Comparison of ENCODE assay signal across 17 mouse cellular contexts in the genomic region with DNA sequence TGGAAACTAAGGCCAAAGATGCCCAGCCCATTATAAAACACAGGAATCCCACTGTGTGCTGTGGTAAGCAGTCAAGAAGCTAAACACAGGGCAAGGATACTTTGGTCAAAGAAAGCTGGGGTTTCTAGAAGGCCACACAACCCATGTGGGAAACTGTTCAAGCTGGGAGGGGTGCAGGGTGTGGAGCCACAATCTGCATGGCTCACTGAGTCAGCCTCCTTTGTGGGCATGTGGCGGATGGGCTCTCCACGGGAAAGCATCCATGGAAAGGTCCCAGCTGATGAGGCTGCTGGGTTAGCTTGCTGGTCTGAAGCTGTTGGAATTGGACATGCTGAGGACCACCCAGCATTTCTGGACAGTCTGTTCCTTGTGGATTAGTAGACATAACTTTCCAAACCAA.
A peak's percentile ranks its signal among the peaks of the same experiment; 100 is the strongest.
DNase-seq lines count a peak whose midpoint lies in the region; ATAC-seq and TF ChIP-seq lines count a peak whose summit lies in the region.
"Had no signal": no experiment of that assay in that cellular context is flagged by ENCODE, and none has a peak within 500 bp of the region (broad histone marks: within the 10 kb centered on the region; RNA-seq: fewer than 3 reads in every experiment).

No protein-coding gene starts in this region.

- WGBS in heart, embryonic 10.5 days, result 95% methylated on average over 2 of the region's 2 CpGs
- 85% methylated on average over 2 of the region's 2 CpGs for WGBS in embryonic facial prominence, embryonic 15.5 days

- no peaks in the 10 kb centered on the region; the same call in 1 of the 2 replicates for H3K36me3 ChIP-seq in heart, embryonic 10.5 days
- no peaks in the 10 kb centered on the region for H3K36me3 ChIP-seq in embryonic facial prominence, embryonic 15.5 days
- H3K36me3 ChIP-seq in myocyte (ENCODE audit: control insufficient read depth, insufficient read depth), result no peaks in the 10 kb centered on the region
- H3K36me3 ChIP-seq: embryonic facial prominence, embryonic 12.5 days; forebrain, embryonic 15.5 days had no signal

- peak; percentile 51 for DNase-seq in heart, embryonic 10.5 days (ENCODE audit: low spot score)
- no peak for DNase-seq in heart, postnatal 36 days
- peak; percentile 29 for DNase-seq in 416B (ENCODE audit: low read depth)
- DNase-seq in gastrocnemius, adult 8-10 months (ENCODE audit: low spot score in 2 of 2), result no peak
- DNase-seq: adrenal gland, adult 8-10 months; cerebellum, adult 11 months; cerebellum, adult 8-10 months; cerebellum, postnatal 14 days; embryo, embryonic 11 days; gastrocnemius, postnatal 14 days; heart, postnatal 10 days had no signal

- no peak overlapping the region for H3K4me3 ChIP-seq in heart, embryonic 10.5 days
- no peak overlapping the region for H3K4me3 ChIP-seq in embryonic facial prominence, embryonic 15.5 days (replicated peaks)
- no peak overlapping the region for H3K4me3 ChIP-seq in myocyte
- H3K4me3 ChIP-seq: embryonic facial prominence, embryonic 12.5 days; forebrain, embryonic 15.5 days; hindbrain, embryonic 13.5 days had no signal

- H3K27ac ChIP-seq in heart, embryonic 10.5 days, result no peak overlapping the region
- no peak overlapping the region for H3K27ac ChIP-seq in embryonic facial prominence, embryonic 15.5 days (replicated peaks)
- H3K27ac ChIP-seq: embryonic facial prominence, embryonic 12.5 days; forebrain, embryonic 15.5 days; hindbrain, embryonic 13.5 days; hindbrain, postnatal 0 days had no signal

- no peak overlapping the region for H3K4me2 ChIP-seq in embryonic facial prominence, embryonic 15.5 days (replicated peaks)
- peak overlapping the region; percentile 12 for H3K4me2 ChIP-seq in myocyte (ENCODE audit: low read depth)
- H3K4me2 ChIP-seq: embryonic facial prominence, embryonic 12.5 days; forebrain, embryonic 15.5 days; hindbrain, embryonic 13.5 days had no signal

- no peaks in the 10 kb centered on the region for H3K9me3 ChIP-seq in heart, embryonic 10.5 days
- no peaks in the 10 kb centered on the region for H3K9me3 ChIP-seq in embryonic facial prominence, embryonic 15.5 days (replicated peaks)
- H3K9me3 ChIP-seq: embryonic facial prominence, embryonic 12.5 days; forebrain, embryonic 15.5 days; hindbrain, embryonic 13.5 days had no signal

- no peak for TF ChIP-seq POLR2A in myocyte (IDR thresholded peaks at IDR 0.05; ENCODE audit: insufficient read length, low read depth)

- peak; percentile 83; the same call in 1 of the 2 replicates for ATAC-seq in embryonic facial prominence, embryonic 15.5 days (ENCODE audit: insufficient number of reproducible peaks, low FRiP score, low TSS enrichment, low read depth)
- ATAC-seq: forebrain, embryonic 15.5 days; hindbrain, postnatal 0 days had no signal

- intact Hi-C loops in heart, postnatal 36 days (cut with DNase I), result no loop called here

- H3K4me1 ChIP-seq in heart, embryonic 10.5 days, result no peaks in the 10 kb centered on the region
- peaks cover under 1% of the 10 kb centered on the region; the same call in 1 of the 2 replicates for H3K4me1 ChIP-seq in embryonic facial prominence, embryonic 15.5 days

- H3K27me3 ChIP-seq in heart, embryonic 10.5 days (ENCODE audit: insufficient read depth, poor library complexity, severe bottlenecking), result no peaks in the 10 kb centered on the region
- H3K27me3 ChIP-seq in embryonic facial prominence, embryonic 15.5 days, result no peaks in the 10 kb centered on the region
- H3K27me3 ChIP-seq in myocyte (ENCODE audit: control insufficient read depth, insufficient read depth, insufficient read length), result no peaks in the 10 kb centered on the region
- H3K27me3 ChIP-seq: embryonic facial prominence, embryonic 12.5 days; forebrain, embryonic 15.5 days; hindbrain, embryonic 13.5 days had no signal

- no peak overlapping the region for H3ac ChIP-seq in myocyte (ENCODE audit: control insufficient read depth, insufficient read length)

- no peaks in the 10 kb centered on the region for H3K79me2 ChIP-seq in myocyte (ENCODE audit: control insufficient read depth, insufficient read depth)

- no peak overlapping the region for H3K9ac ChIP-seq in embryonic facial prominence, embryonic 15.5 days
- H3K9ac ChIP-seq: embryonic facial prominence, embryonic 12.5 days; forebrain, embryonic 15.5 days; hindbrain, embryonic 13.5 days had no signal

TF ChIP-seq in myocyte, 11 proteins besides CTCF, POLR2A, EP300 and RAD21:
- TF ChIP-seq REST (IDR thresholded peaks at IDR 0.05; ENCODE audit: insufficient read depth, insufficient read length) (no peak), MYOD1 (IDR thresholded peaks at IDR 0.05; ENCODE audit: control insufficient read depth in 1 of 3, insufficient read length in 2 of 3, low read depth in 2 of 3) (no peak), SRF (IDR thresholded peaks at IDR 0.05; ENCODE audit: control insufficient read depth, insufficient read length, low read depth) (no peak), MAX (IDR thresholded peaks at IDR 0.05; ENCODE audit: low read depth) (no peak), CEBPB (IDR thresholded peaks at IDR 0.05; ENCODE audit: insufficient read depth, poor library complexity, severe bottlenecking) (no peak), USF1 (IDR thresholded peaks at IDR 0.05; ENCODE audit: low read depth) (no peak), TCF3 (IDR thresholded peaks at IDR 0.05; ENCODE audit: insufficient read length, low read depth) (no peak), POLR2AphosphoS2 (IDR thresholded peaks at IDR 0.05; ENCODE audit: insufficient read length, low read depth) (no peak), MYOG (IDR thresholded peaks at IDR 0.05; ENCODE audit: control insufficient read depth in 1 of 3, insufficient read depth in 1 of 3, insufficient read length in 2 of 3, low read depth in 2 of 3) (no peak), E2F4 (IDR thresholded peaks at IDR 0.05; ENCODE audit: insufficient read depth) (no peak), TCF12 (IDR thresholded peaks at IDR 0.05; ENCODE audit: insufficient read depth, poor library complexity, severe bottlenecking) (no peak)

Comparison
In these comparisons a context has a peak if more than half of its experiments do, and no peak if none do; other contexts are left out.
1. DNase-seq: peak in heart, embryonic 10.5 days (single experiment) and 416B (single experiment); none in heart, postnatal 36 days (0 of 2) and gastrocnemius, adult 8-10 months (0 of 2).